Mouse (Mus musculus): ENCODE measurements around the gene Pola1. TPM values are rescaled to one million over a fixed set of nuclear protein-coding genes. Genes with fewer than 3 reads are reported as not detected.
A peak's percentile ranks its signal among the peaks of the same experiment; 100 is the strongest.

Gene Pola1
- polyA plus RNA-seq, 1 experiment from 2014 or later = 12.3 TPM

- peaks cover 73% of the 10 kb centered on the region for H3K27me3 ChIP-seq (replicated peaks; ENCODE audit: control insufficient read depth, insufficient read depth, low read length)
- 14% methylated on average over 40 of the region's 40 CpGs for WGBS
- no peaks in the 10 kb centered on the region for H3K36me3 ChIP-seq (ENCODE audit: control insufficient read depth, insufficient read depth, low read length)
- ATAC-seq = no peak
- peak overlapping the region; percentile 35 for H3K4me2 ChIP-seq (ENCODE audit: low read depth, low read length)
- H3K4me3 ChIP-seq (ENCODE audit: low read length) = peak overlapping the region; percentile 24
- H3K9me3 ChIP-seq (ENCODE audit: control insufficient read depth, low read length) = no peaks in the 10 kb centered on the region
- H3K4me1 ChIP-seq (ENCODE audit: control insufficient read depth, insufficient read depth, low read length) = no peaks in the 10 kb centered on the region
- no peak overlapping the region for H3K27ac ChIP-seq (ENCODE audit: low read length)
- H3K9ac ChIP-seq (ENCODE audit: low read depth, low read length) = no peak overlapping the region
These were observed 334.9 kb downstream of the Pola1 start for GRCm38 (mm10) chrX:93297001-93297441.

GRCm38 (mm10) chrX:93295819-93296218, 336.1 kb downstream of the Pola1 start:
- peaks cover 76% of the 10 kb centered on the region for H3K27me3 ChIP-seq (replicated peaks; ENCODE audit: control insufficient read depth, insufficient read depth, low read length)
- WGBS = 17% methylated on average over 5 of the region's 5 CpGs
- H3K4me1 ChIP-seq (ENCODE audit: control insufficient read depth, insufficient read depth, low read length) = no peaks in the 10 kb centered on the region
- no peak overlapping the region for H3K9ac ChIP-seq (ENCODE audit: low read depth, low read length)
- H3K27ac ChIP-seq (ENCODE audit: low read length) = no peak overlapping the region
- ATAC-seq = no peak
- no peak overlapping the region for H3K4me2 ChIP-seq (ENCODE audit: low read depth, low read length)
- H3K4me3 ChIP-seq (ENCODE audit: low read length) = no peak overlapping the region
- no peaks in the 10 kb centered on the region for H3K9me3 ChIP-seq (ENCODE audit: control insufficient read depth, low read length)
- H3K36me3 ChIP-seq (ENCODE audit: control insufficient read depth, insufficient read depth, low read length) = no peaks in the 10 kb centered on the region

- no peak overlapping the region for H3K9ac ChIP-seq (ENCODE audit: low read depth, low read length)
- 10% methylated on average over 25 of the region's 25 CpGs for WGBS
- H3K36me3 ChIP-seq (ENCODE audit: control insufficient read depth, insufficient read depth, low read length) = no peaks in the 10 kb centered on the region
- H3K9me3 ChIP-seq (ENCODE audit: control insufficient read depth, low read length) = no peaks in the 10 kb centered on the region
- no peak overlapping the region for H3K4me2 ChIP-seq (ENCODE audit: low read depth, low read length)
- no peak overlapping the region for H3K27ac ChIP-seq (ENCODE audit: low read length)
- no peaks in the 10 kb centered on the region for H3K4me1 ChIP-seq (ENCODE audit: control insufficient read depth, insufficient read depth, low read length)
- ATAC-seq = no peak
- no peak overlapping the region for H3K4me3 ChIP-seq (ENCODE audit: low read length)
- H3K27me3 ChIP-seq (replicated peaks; ENCODE audit: control insufficient read depth, insufficient read depth, low read length) = peaks cover 75% of the 10 kb centered on the region
These were observed 337.0 kb downstream of the Pola1 start for GRCm38 (mm10) chrX:93294736-93295490.

- no peak overlapping the region for H3K9ac ChIP-seq (ENCODE audit: low read depth, low read length)
- H3K27me3 ChIP-seq (replicated peaks; ENCODE audit: control insufficient read depth, insufficient read depth, low read length) = peaks cover 75% of the 10 kb centered on the region
- H3K27ac ChIP-seq (ENCODE audit: low read length) = no peak overlapping the region
- H3K4me1 ChIP-seq (ENCODE audit: control insufficient read depth, insufficient read depth, low read length) = no peaks in the 10 kb centered on the region
- no peaks in the 10 kb centered on the region for H3K9me3 ChIP-seq (ENCODE audit: control insufficient read depth, low read length)
- no peak overlapping the region for H3K4me3 ChIP-seq (ENCODE audit: low read length)
- no peak for ATAC-seq
- WGBS = 22% methylated on average over 6 of the region's 6 CpGs
- H3K4me2 ChIP-seq (ENCODE audit: low read depth, low read length) = no peak overlapping the region
- H3K36me3 ChIP-seq (ENCODE audit: control insufficient read depth, insufficient read depth, low read length) = no peaks in the 10 kb centered on the region
These were observed 339.9 kb downstream of the Pola1 start for GRCm38 (mm10) chrX:93292031-93292430.

- ATAC-seq = no peak
- peaks cover 84% of the 10 kb centered on the region for H3K27me3 ChIP-seq (replicated peaks; ENCODE audit: control insufficient read depth, insufficient read depth, low read length)
- no peak overlapping the region for H3K4me2 ChIP-seq (ENCODE audit: low read depth, low read length)
- WGBS = 14% methylated on average over 12 of the region's 12 CpGs
- no peak overlapping the region for H3K9ac ChIP-seq (ENCODE audit: low read depth, low read length)
- no peaks in the 10 kb centered on the region; the same call in 1 of the 2 replicates for H3K4me1 ChIP-seq (ENCODE audit: control insufficient read depth, insufficient read depth, low read length)
- H3K4me3 ChIP-seq (ENCODE audit: low read length) = no peak overlapping the region
- 0 out of 2 replicates have a peak, but pooled peaks cover 5% of the 10 kb centered on the region for H3K9me3 ChIP-seq (ENCODE audit: control insufficient read depth, low read length)
- no peaks in the 10 kb centered on the region for H3K36me3 ChIP-seq (ENCODE audit: control insufficient read depth, insufficient read depth, low read length)
- H3K27ac ChIP-seq (ENCODE audit: low read length) = no peak overlapping the region
These were observed 342.0 kb downstream of the Pola1 start for GRCm38 (mm10) chrX:93289851-93290380.

GRCm38 (mm10) chrX:93289076-93289475, 342.9 kb downstream of the Pola1 start:
- Histone ChIP-seq H3K4me3 (ENCODE audit: low read length) (peak overlapping the region; percentile 36), H3K36me3 (ENCODE audit: control insufficient read depth, insufficient read depth, low read length) (no peaks in the 10 kb centered on the region), H3K27ac (ENCODE audit: low read length) (no peak overlapping the region), H3K4me1 (ENCODE audit: control insufficient read depth, insufficient read depth, low read length) (no peaks in the 10 kb centered on the region; the same call in 1 of the 2 replicates), H3K27me3 (replicated peaks; ENCODE audit: control insufficient read depth, insufficient read depth, low read length) (peaks cover 82% of the 10 kb centered on the region), H3K9me3 (ENCODE audit: control insufficient read depth, low read length) (0 out of 2 replicates have a peak, but pooled peaks cover 5% of the 10 kb centered on the region), H3K4me2 (ENCODE audit: low read depth, low read length) (peak overlapping the region; percentile 56), H3K9ac (ENCODE audit: low read depth, low read length) (no peak overlapping the region)
- 11% methylated on average over 35 of the region's 37 CpGs for WGBS
- no peak for ATAC-seq

GRCm38 (mm10) chrX:93288339-93288738, 343.6 kb downstream of the Pola1 start:
- peaks cover 75% of the 10 kb centered on the region for H3K27me3 ChIP-seq (replicated peaks; ENCODE audit: control insufficient read depth, insufficient read depth, low read length)

GRCm38 (mm10) chrX:93286291-93286893, 345.6 kb downstream of the Pola1 start, which contains the start of gene Arx:
TSS of gene Arx (plus strand) at chrX:93286445.
- WGBS = 18% methylated on average over 31 of the region's 31 CpGs
- peak; percentile 89 for ATAC-seq
- peak within 1 kb of the TSS; percentile 32; the same call in 1 of the 2 replicates for H3K4me2 ChIP-seq (ENCODE audit: low read depth, low read length)

More at GRCm38 (mm10) chrX:93288339-93288738, 343.6 kb downstream of the Pola1 start:
- Histone ChIP-seq H3K4me3 (ENCODE audit: low read length) (peak overlapping the region; percentile 36), H3K9ac (ENCODE audit: low read depth, low read length) (no peak overlapping the region), H3K27ac (ENCODE audit: low read length) (no peak overlapping the region), H3K9me3 (ENCODE audit: control insufficient read depth, low read length) (0 out of 2 replicates have a peak, but pooled peaks cover 5% of the 10 kb centered on the region), H3K4me2 (ENCODE audit: low read depth, low read length) (peak overlapping the region; percentile 56), H3K36me3 (ENCODE audit: control insufficient read depth, insufficient read depth, low read length) (no peaks in the 10 kb centered on the region), H3K4me1 (ENCODE audit: control insufficient read depth, insufficient read depth, low read length) (no peaks in the 10 kb centered on the region; the same call in 1 of the 2 replicates)
- 9% methylated on average over 37 of the region's 37 CpGs for WGBS
- ATAC-seq = 0 out of 2 replicates have a peak, but pooled peaks have one; percentile 30

GRCm38 (mm10) chrX:93285091-93285490, 346.9 kb downstream of the Pola1 start:
- H3K27ac ChIP-seq (ENCODE audit: low read length) = no peak overlapping the region
- H3K9me3 ChIP-seq (ENCODE audit: control insufficient read depth, low read length) = 0 out of 2 replicates have a peak, but pooled peaks cover 5% of the 10 kb centered on the region
- no peaks in the 10 kb centered on the region; the same call in 1 of the 2 replicates for H3K4me1 ChIP-seq (ENCODE audit: control insufficient read depth, insufficient read depth, low read length)
- no peak overlapping the region for H3K9ac ChIP-seq (ENCODE audit: low read depth, low read length)
- no peak overlapping the region for H3K4me3 ChIP-seq (ENCODE audit: low read length)
- H3K27me3 ChIP-seq (replicated peaks; ENCODE audit: control insufficient read depth, insufficient read depth, low read length) = peaks cover 68% of the 10 kb centered on the region
- ATAC-seq = no peak
- H3K4me2 ChIP-seq (ENCODE audit: low read depth, low read length) = no peak overlapping the region
- WGBS = 17% methylated on average over 10 of the region's 10 CpGs
- H3K36me3 ChIP-seq (ENCODE audit: control insufficient read depth, insufficient read depth, low read length) = no peaks in the 10 kb centered on the region

More at GRCm38 (mm10) chrX:93286291-93286893, 345.6 kb downstream of the Pola1 start, which contains the start of gene Arx:
- peaks cover 73% of the 10 kb centered on the region for H3K27me3 ChIP-seq (replicated peaks; ENCODE audit: control insufficient read depth, insufficient read depth, low read length)
- no peaks in the 10 kb centered on the region for H3K36me3 ChIP-seq (ENCODE audit: control insufficient read depth, insufficient read depth, low read length)
- H3K9me3 ChIP-seq (ENCODE audit: control insufficient read depth, low read length) = 0 out of 2 replicates have a peak, but pooled peaks cover 5% of the 10 kb centered on the region
- no peak within 1 kb of the TSS for H3K9ac ChIP-seq (ENCODE audit: low read depth, low read length)
- H3K27ac ChIP-seq (ENCODE audit: low read length) = no peak within 1 kb of the TSS
- H3K4me3 ChIP-seq (ENCODE audit: low read length) = peak within 1 kb of the TSS; percentile 7; the same call in 1 of the 2 replicates
- H3K4me1 ChIP-seq (ENCODE audit: control insufficient read depth, insufficient read depth, low read length) = no peaks in the 10 kb centered on the region; the same call in 1 of the 2 replicates

All from intestine, embryonic 16.5 days (tissue).